Mouse (Mus musculus) layer of hippocampus, postnatal 25 days (tissue): ENCODE results near the gene Samm50. TPM values are rescaled to one million over a fixed set of nuclear protein-coding genes. Genes with fewer than 3 reads are reported as not detected.

Experiments used
- DNase-seq, 2 experiments: peaks; one replicate each; pipeline ENCODE4 v3.0.0; 2022; ENCODE audit warnings: mixed read lengths in 2 of 2, low spot score in 1 of 2; ENCODE audit errors: extremely low spot score in 1 of 2
- total RNA-seq, 2 experiments: library from RNA; stranded (reverse); gene quantifications; 2 replicates each; pipeline ENCODE4 v1.2.3; 2021

The Samm50 gene
- total RNA-seq, 2 experiments from 2014 or later, result 90.3 to 92.3 TPM

- no peak for DNase-seq
These were observed 18.4 kb downstream of the Samm50 start for GRCm38 (mm10) chr15:84210461-84210860.

GRCm38 (mm10) chr15:84210941-84211340 is 18.9 kb downstream of the Samm50 start:
- no peak for DNase-seq

GRCm38 (mm10) chr15:84211564-84211963 is 19.5 kb downstream of the Samm50 start:
- no peak for DNase-seq

GRCm38 (mm10) chr15:84212031-84212755 is 20.2 kb downstream of the Samm50 start:
- DNase-seq, result peak; percentile 93 to 99

- DNase-seq, result no peak
These were observed 20.7 kb downstream of the Samm50 start for GRCm38 (mm10) chr15:84212756-84213105.

- DNase-seq, result no peak
These were observed 21.2 kb downstream of the Samm50 start for GRCm38 (mm10) chr15:84213162-84213739.

- no peak for DNase-seq
These were observed 22.4 kb downstream of the Samm50 start for GRCm38 (mm10) chr15:84214476-84214875.

- DNase-seq, result no peak
These were observed 23.2 kb downstream of the Samm50 start for GRCm38 (mm10) chr15:84215273-84215672.

GRCm38 (mm10) chr15:84216026-84216425 is 24.0 kb downstream of the Samm50 start:
- no peak for DNase-seq

GRCm38 (mm10) chr15:84216461-84217084 is 24.5 kb downstream of the Samm50 start:
- DNase-seq, result no peak

- DNase-seq, result no peak
These were observed 26.1 kb downstream of the Samm50 start for GRCm38 (mm10) chr15:84217969-84218782.

GRCm38 (mm10) chr15:84218783-84219271 is 26.8 kb downstream of the Samm50 start:
- no peak for DNase-seq

- no peak for DNase-seq
These were observed 29.5 kb downstream of the Samm50 start for GRCm38 (mm10) chr15:84221539-84221938.

- DNase-seq, result no peak
These were observed 31.4 kb downstream of the Samm50 start for GRCm38 (mm10) chr15:84223423-84223822.

GRCm38 (mm10) chr15:84224779-84225178 is 32.7 kb downstream of the Samm50 start:
- DNase-seq, result no peak

GRCm38 (mm10) chr15:84226918-84227317 is 34.9 kb downstream of the Samm50 start:
- DNase-seq, result no peak

- DNase-seq, result no peak
These were observed 38.6 kb downstream of the Samm50 start for GRCm38 (mm10) chr15:84230661-84231060.

- peak; percentile 39 to 59 for DNase-seq
These were observed 39.2 kb downstream of the Samm50 start for GRCm38 (mm10) chr15:84231113-84231712.

- DNase-seq, result peak in 1 of 2 experiments; percentile 48
These were observed 39.9 kb downstream of the Samm50 start, which contains the start of gene Parvb for GRCm38 (mm10) chr15:84231721-84232561. Gene Parvb (plus strand): TSS chr15:84232043.
